In genomic region chr1:154202580-154202979, GRCm38 (mm10) we compare ENCODE assay signal across 9 mouse cellular contexts. TPM values are rescaled to one million over a fixed set of nuclear protein-coding genes. Genes with fewer than 3 reads are reported as not detected.
A peak's percentile ranks its signal among the peaks of the same experiment; 100 is the strongest.
DNase-seq lines count a peak whose midpoint lies in the region; ATAC-seq and TF ChIP-seq lines count a peak whose summit lies in the region.
"Had no signal": no experiment of that assay in that cellular context is flagged by ENCODE, and none has a peak within 500 bp of the region (broad histone marks: within the 10 kb centered on the region; RNA-seq: fewer than 3 reads in every experiment).

No protein-coding gene starts in this region.

- H3K36me3 ChIP-seq in embryonic facial prominence, embryonic 11.5 days (replicated peaks; ENCODE audit: control insufficient read depth, insufficient read depth, low read depth, low read length), result no peaks in the 10 kb centered on the region
- H3K36me3 ChIP-seq in embryonic facial prominence, embryonic 10.5 days (replicated peaks), result no peaks in the 10 kb centered on the region
- H3K36me3 ChIP-seq in midbrain, embryonic 15.5 days (replicated peaks), result no peaks in the 10 kb centered on the region
- no peaks in the 10 kb centered on the region for H3K36me3 ChIP-seq in midbrain, embryonic 10.5 days
- no peaks in the 10 kb centered on the region for H3K36me3 ChIP-seq in testis, adult 2 months (ENCODE audit: control insufficient read depth, insufficient read depth, low read length)
- H3K36me3 ChIP-seq: heart, embryonic 13.5 days had no signal

- WGBS in embryonic facial prominence, embryonic 11.5 days, result 53% methylated on average over 8 of the region's 8 CpGs
- 49% methylated on average over 8 of the region's 8 CpGs for WGBS in embryonic facial prominence, embryonic 10.5 days
- 63% methylated on average over 8 of the region's 8 CpGs for WGBS in midbrain, embryonic 15.5 days
- 61% methylated on average over 8 of the region's 8 CpGs for WGBS in midbrain, embryonic 10.5 days

- H3K4me3 ChIP-seq in embryonic facial prominence, embryonic 11.5 days (ENCODE audit: low read depth, low read length), result no peak overlapping the region
- H3K4me3 ChIP-seq in embryonic facial prominence, embryonic 10.5 days, result no peak overlapping the region
- no peak overlapping the region for H3K4me3 ChIP-seq in midbrain, embryonic 15.5 days
- no peak overlapping the region for H3K4me3 ChIP-seq in midbrain, embryonic 10.5 days
- H3K4me3 ChIP-seq in testis, adult 2 months (ENCODE audit: control insufficient read depth, low read depth, low read length), result no peak overlapping the region
- H3K4me3 ChIP-seq: heart, embryonic 13.5 days had no signal

- no peak overlapping the region for H3K4me2 ChIP-seq in embryonic facial prominence, embryonic 11.5 days (ENCODE audit: low read depth, low read length)
- H3K4me2 ChIP-seq in midbrain, embryonic 15.5 days, result no peak overlapping the region
- H3K4me2 ChIP-seq: heart, embryonic 13.5 days had no signal

- H3K27ac ChIP-seq in embryonic facial prominence, embryonic 11.5 days (replicated peaks; ENCODE audit: low read depth, low read length), result no peak overlapping the region
- H3K27ac ChIP-seq in embryonic facial prominence, embryonic 10.5 days (replicated peaks), result no peak overlapping the region
- no peak overlapping the region for H3K27ac ChIP-seq in midbrain, embryonic 15.5 days
- no peak overlapping the region for H3K27ac ChIP-seq in midbrain, embryonic 10.5 days (replicated peaks)
- no peak overlapping the region for H3K27ac ChIP-seq in testis, adult 2 months (ENCODE audit: control insufficient read depth, insufficient read depth, low read depth, low read length)
- H3K27ac ChIP-seq: heart, embryonic 13.5 days had no signal

- 0 out of 2 replicates have a peak, but pooled peaks have one; percentile 18 for TF ChIP-seq CTCF in testis, adult 2 months (IDR thresholded peaks at IDR 0.05; ENCODE audit: control insufficient read depth, insufficient read depth, insufficient replicate concordance, low read depth, low read length)

- peak; percentile 44; the same call in 1 of the 2 replicates for ATAC-seq in embryonic facial prominence, embryonic 11.5 days (replicated peaks; ENCODE audit: insufficient number of reproducible peaks, low FRiP score, low TSS enrichment, low read depth)
- peak; percentile 34; the same call in 1 of the 2 replicates for ATAC-seq in midbrain, embryonic 15.5 days (replicated peaks)

- peaks cover 30% of the 10 kb centered on the region for H3K27me3 ChIP-seq in embryonic facial prominence, embryonic 11.5 days (ENCODE audit: control insufficient read depth, insufficient read depth, low read length)
- peaks cover 68% of the 10 kb centered on the region for H3K27me3 ChIP-seq in embryonic facial prominence, embryonic 10.5 days (replicated peaks; ENCODE audit: low read depth, poor library complexity, severe bottlenecking)
- peaks cover 31% of the 10 kb centered on the region for H3K27me3 ChIP-seq in midbrain, embryonic 15.5 days (replicated peaks)
- H3K27me3 ChIP-seq in midbrain, embryonic 10.5 days (ENCODE audit: low read depth, poor library complexity, severe bottlenecking), result peaks cover 63% of the 10 kb centered on the region
- H3K27me3 ChIP-seq in testis, adult 2 months (ENCODE audit: control insufficient read depth, insufficient read depth, low read length), result no peaks in the 10 kb centered on the region

- no peaks in the 10 kb centered on the region; the same call in 1 of the 2 replicates for H3K4me1 ChIP-seq in embryonic facial prominence, embryonic 11.5 days (ENCODE audit: control insufficient read depth, insufficient read depth, low read length)
- H3K4me1 ChIP-seq in embryonic facial prominence, embryonic 10.5 days, result peaks cover 26% of the 10 kb centered on the region
- H3K4me1 ChIP-seq in midbrain, embryonic 15.5 days, result peaks cover 10% of the 10 kb centered on the region
- peaks cover 23% of the 10 kb centered on the region for H3K4me1 ChIP-seq in midbrain, embryonic 10.5 days
- H3K4me1 ChIP-seq in testis, adult 2 months (ENCODE audit: control insufficient read depth, insufficient read depth, low read length), result peaks cover 7% of the 10 kb centered on the region; the same call in 1 of the 2 replicates

- H3K9ac ChIP-seq in embryonic facial prominence, embryonic 11.5 days (replicated peaks; ENCODE audit: low read length), result no peak overlapping the region
- H3K9ac ChIP-seq in midbrain, embryonic 15.5 days, result no peak overlapping the region
- H3K9ac ChIP-seq: heart, embryonic 13.5 days had no signal

- TF ChIP-seq POLR2A in testis, adult 2 months (IDR thresholded peaks at IDR 0.05; ENCODE audit: control insufficient read depth, low read depth, low read length), result no peak

- H3K9me3 ChIP-seq in embryonic facial prominence, embryonic 11.5 days (replicated peaks; ENCODE audit: control insufficient read depth, low read length), result no peaks in the 10 kb centered on the region
- H3K9me3 ChIP-seq in embryonic facial prominence, embryonic 10.5 days, result no peaks in the 10 kb centered on the region
- H3K9me3 ChIP-seq in midbrain, embryonic 15.5 days, result no peaks in the 10 kb centered on the region
- H3K9me3 ChIP-seq in midbrain, embryonic 10.5 days (replicated peaks), result no peaks in the 10 kb centered on the region
- H3K9me3 ChIP-seq: heart, embryonic 13.5 days had no signal

- no peak for DNase-seq in embryonic facial prominence, embryonic 11.5 days (ENCODE audit: low spot score)
- no peak for DNase-seq in embryonic facial prominence, embryonic 10.5 days (ENCODE audit: low spot score)
- DNase-seq in midbrain, embryonic 10.5 days (ENCODE audit: low spot score), result no peak
- DNase-seq in kidney, postnatal 25 days, result peak; percentile 51 to 70
- no peak for DNase-seq in B cell, adult 2 months
- no peak for DNase-seq in urinary bladder, postnatal 14 days (ENCODE audit: low spot score)

RNA-seq across cellular contexts. Expression of gene Zfp648, which starts 1.6 kb away (rescaled TPM):
- 0.14 TPM in 2 replicates for polyA plus RNA-seq in embryonic facial prominence, embryonic 11.5 days (2014; fragmentation: Nextera tagmentation; extraction: Ambion mirVana)
- 0.15 TPM in 1 of 2 replicates, not detected in the other for polyA plus RNA-seq in embryonic facial prominence, embryonic 10.5 days (2016; fragmentation: Nextera tagmentation; extraction: Ambion mirVana)
- polyA plus RNA-seq in midbrain, embryonic 15.5 days (2015; fragmentation: Nextera tagmentation; extraction: Ambion mirVana), result 0.74 and 0.87 TPM in 2 replicates
- not detected in 2 replicates for polyA plus RNA-seq in midbrain, embryonic 10.5 days (2016; fragmentation: Nextera tagmentation; extraction: Ambion mirVana)
- polyA plus RNA-seq in testis, adult 2 months (2012; rRNA removed), result 0.59 TPM in 1 of 2 replicates, not detected in the other

Comparison
In these comparisons a context has a peak if more than half of its experiments do, and no peak if none do; other contexts are left out.
1. DNase-seq: peak in kidney, postnatal 25 days (2 of 2); none in embryonic facial prominence, embryonic 11.5 days (single experiment), embryonic facial prominence, embryonic 10.5 days (single experiment), midbrain, embryonic 10.5 days (single experiment), B cell, adult 2 months (0 of 2) and urinary bladder, postnatal 14 days (single experiment).